Mouse (Mus musculus): ENCODE results near the gene Zfp867. TPM values are rescaled to one million over a fixed set of nuclear protein-coding genes. Genes with fewer than 3 reads are reported as not detected.

Gene Zfp867
- polyA plus RNA-seq (2015; fragmentation: Nextera tagmentation; extraction: Ambion mirVana) = 1.4 and 1.5 TPM in 2 replicates

- H3K9me3 ChIP-seq (ENCODE audit: low read length) = no peaks in the 10 kb centered on the region
- 1% methylated on average over 19 of the region's 19 CpGs for whole genome bisulfite sequencing (ENCODE audit: insufficient replicate concordance)
- H3K9ac ChIP-seq (replicated peaks) = peak within 1 kb of the TSS; percentile 68
- no peak for TF ChIP-seq EP300 (IDR thresholded peaks at IDR 0.05; ENCODE audit: low read depth)
- TF ChIP-seq CTCF (IDR thresholded peaks at IDR 0.05; ENCODE audit: low read depth) = no peak
- H3K4me2 ChIP-seq (ENCODE audit: low read depth, low read length) = peak within 1 kb of the TSS; percentile 91
- H3K27me3 ChIP-seq (ENCODE audit: insufficient read depth, low read length) = no peaks in the 10 kb centered on the region
- peak; percentile 91 for DNase-seq
- no peaks in the 10 kb centered on the region for H3K36me3 ChIP-seq (replicated peaks; ENCODE audit: insufficient read depth, low read length)
- ATAC-seq = peak; percentile 92
- H3K27ac ChIP-seq (ENCODE audit: low read depth) = peak within 1 kb of the TSS; percentile 77
- H3K4me1 ChIP-seq (ENCODE audit: insufficient read depth) = peaks cover 5% of the 10 kb centered on the region
- H3K4me3 ChIP-seq (ENCODE audit: low read depth, low read length) = peak within 1 kb of the TSS; percentile 59
These were observed at the start of gene Zfp867 for GRCm38 (mm10) chr11:59472326-59472677. TSS of gene Zfp867 (minus strand) at chr11:59472474.

GRCm38 (mm10) chr11:59519741-59520495 lies 47.6 kb upstream of the Zfp867 start:
- no peak overlapping the region for H3K4me3 ChIP-seq (ENCODE audit: low read depth, low read length)
- no peaks in the 10 kb centered on the region for H3K36me3 ChIP-seq (replicated peaks; ENCODE audit: insufficient read depth, low read length)
- peak; percentile 31 for DNase-seq
- H3K27ac ChIP-seq (ENCODE audit: low read depth) = peak overlapping the region; percentile 51
- TF ChIP-seq CTCF (IDR thresholded peaks at IDR 0.05; ENCODE audit: low read depth) (no peak), EP300 (IDR thresholded peaks at IDR 0.05; ENCODE audit: low read depth) (no peak)
- 62% methylated on average over 6 of the region's 6 CpGs for WGBS (ENCODE audit: insufficient replicate concordance)
- ATAC-seq = peak; percentile 82
- H3K4me2 ChIP-seq (ENCODE audit: low read depth, low read length) = no peak overlapping the region
- H3K9ac ChIP-seq (replicated peaks) = no peak overlapping the region
- peaks cover 14% of the 10 kb centered on the region for H3K4me1 ChIP-seq (ENCODE audit: insufficient read depth)
- H3K9me3 ChIP-seq (ENCODE audit: low read length) = no peaks in the 10 kb centered on the region
- H3K27me3 ChIP-seq (ENCODE audit: insufficient read depth, low read length) = no peaks in the 10 kb centered on the region

- Histone ChIP-seq H3K4me2 (ENCODE audit: low read depth, low read length) (no peak overlapping the region), H3K4me1 (ENCODE audit: insufficient read depth) (peaks cover 14% of the 10 kb centered on the region), H3K4me3 (ENCODE audit: low read depth, low read length) (no peak overlapping the region), H3K27me3 (ENCODE audit: insufficient read depth, low read length) (no peaks in the 10 kb centered on the region), H3K36me3 (replicated peaks; ENCODE audit: insufficient read depth, low read length) (no peaks in the 10 kb centered on the region), H3K27ac (ENCODE audit: low read depth) (0 out of 2 replicates have a peak overlapping the region, but pooled peaks have one; percentile 11), H3K9me3 (ENCODE audit: low read length) (no peaks in the 10 kb centered on the region), H3K9ac (replicated peaks) (no peak overlapping the region)
- ATAC-seq = peak; percentile 63
- whole genome bisulfite sequencing (ENCODE audit: insufficient replicate concordance) = 29% methylated on average over 10 of the region's 10 CpGs
- peak; percentile 48 for DNase-seq
- TF ChIP-seq CTCF (IDR thresholded peaks at IDR 0.05; ENCODE audit: low read depth) (no peak), EP300 (IDR thresholded peaks at IDR 0.05; ENCODE audit: low read depth) (no peak)
These were observed 46.0 kb upstream of the Zfp867 start for GRCm38 (mm10) chr11:59518226-59518625.

GRCm38 (mm10) chr11:59517441-59517840 lies 45.2 kb upstream of the Zfp867 start:
- H3K27me3 ChIP-seq (ENCODE audit: insufficient read depth, low read length) = no peaks in the 10 kb centered on the region
- TF ChIP-seq CTCF (IDR thresholded peaks at IDR 0.05; ENCODE audit: low read depth) = no peak
- TF ChIP-seq EP300 (IDR thresholded peaks at IDR 0.05; ENCODE audit: low read depth) = no peak
- H3K9ac ChIP-seq (replicated peaks) = no peak overlapping the region
- no peaks in the 10 kb centered on the region for H3K9me3 ChIP-seq (ENCODE audit: low read length)
- ATAC-seq (no peak), DNase-seq (no peak)
- peaks cover 15% of the 10 kb centered on the region for H3K4me1 ChIP-seq (ENCODE audit: insufficient read depth)
- no peaks in the 10 kb centered on the region for H3K36me3 ChIP-seq (replicated peaks; ENCODE audit: insufficient read depth, low read length)
- no peak overlapping the region for H3K27ac ChIP-seq (ENCODE audit: low read depth)
- WGBS (ENCODE audit: insufficient replicate concordance) = 79% methylated on average over 1 of the region's 1 CpGs
- H3K4me3 ChIP-seq (ENCODE audit: low read depth, low read length) = no peak overlapping the region
- no peak overlapping the region for H3K4me2 ChIP-seq (ENCODE audit: low read depth, low read length)

- H3K4me1 ChIP-seq (ENCODE audit: insufficient read depth) = peaks cover 14% of the 10 kb centered on the region
- no peaks in the 10 kb centered on the region for H3K9me3 ChIP-seq (ENCODE audit: low read length)
- ATAC-seq = no peak
- H3K9ac ChIP-seq (replicated peaks) = no peak overlapping the region
- H3K27me3 ChIP-seq (ENCODE audit: insufficient read depth, low read length) = no peaks in the 10 kb centered on the region
- H3K4me2 ChIP-seq (ENCODE audit: low read depth, low read length) = no peak overlapping the region
- 60% methylated on average over 3 of the region's 3 CpGs for WGBS (ENCODE audit: insufficient replicate concordance)
- H3K36me3 ChIP-seq (replicated peaks; ENCODE audit: insufficient read depth, low read length) = no peaks in the 10 kb centered on the region
- no peak overlapping the region for H3K4me3 ChIP-seq (ENCODE audit: low read depth, low read length)
- no peak for TF ChIP-seq EP300 (IDR thresholded peaks at IDR 0.05; ENCODE audit: low read depth)
- no peak for TF ChIP-seq CTCF (IDR thresholded peaks at IDR 0.05; ENCODE audit: low read depth)
- DNase-seq = no peak
- H3K27ac ChIP-seq (ENCODE audit: low read depth) = peak overlapping the region; percentile 55; the same call in 1 of the 2 replicates
These were observed 42.5 kb upstream of the Zfp867 start for GRCm38 (mm10) chr11:59514789-59515188.

- no peak for DNase-seq
- no peaks in the 10 kb centered on the region for H3K9me3 ChIP-seq (ENCODE audit: low read length)
These were observed 42.1 kb upstream of the Zfp867 start for GRCm38 (mm10) chr11:59514381-59514780.

More at GRCm38 (mm10) chr11:59514381-59514780, 42.1 kb upstream of the Zfp867 start:
- Histone ChIP-seq H3K4me3 (ENCODE audit: low read depth, low read length) (no peak overlapping the region), H3K27me3 (ENCODE audit: insufficient read depth, low read length) (no peaks in the 10 kb centered on the region), H3K4me2 (ENCODE audit: low read depth, low read length) (no peak overlapping the region), H3K27ac (ENCODE audit: low read depth) (peak overlapping the region; percentile 55; the same call in 1 of the 2 replicates), H3K36me3 (replicated peaks; ENCODE audit: insufficient read depth, low read length) (no peaks in the 10 kb centered on the region), H3K9ac (replicated peaks) (no peak overlapping the region), H3K4me1 (ENCODE audit: insufficient read depth) (peaks cover 10% of the 10 kb centered on the region)
- WGBS (ENCODE audit: insufficient replicate concordance) = 64% methylated on average over 6 of the region's 6 CpGs
- no peak for ATAC-seq
- TF ChIP-seq CTCF (IDR thresholded peaks at IDR 0.05; ENCODE audit: low read depth) (no peak), EP300 (IDR thresholded peaks at IDR 0.05; ENCODE audit: low read depth) (no peak)

Data from liver, postnatal 0 days (tissue).